Mouse (Mus musculus) hindbrain, embryonic 11.5 days (tissue): ENCODE measurements around the gene Mthfr. TPM values are rescaled to one million over a fixed set of nuclear protein-coding genes. Genes with fewer than 3 reads are reported as not detected.

Source experiments
- ATAC-seq: fragments of 200-750 bp; cut with Nextera tagmentation; 2 replicates; pipeline ENCODE4 v1.8.0; 2017; ENCODE audit warnings: mild to moderate bottlenecking, moderate TSS enrichment, moderate library complexity; ENCODE audit not compliant: low FRiP score
- DNase-seq: peaks from one replicate; pipeline ENCODE4 v3.0.0-alpha.2; 2015; ENCODE audit warnings: low spot score
- H3K27ac ChIP-seq: fragments of 300-500 bp; sonication (generic); 2 replicates; pipeline ENCODE4 v1.5.1; 2014; ENCODE audit warnings: mild to moderate bottlenecking, low read depth, low read length
- H3K27me3 ChIP-seq: fragments of 300-500 bp; sonication (generic); 2 replicates; pipeline ENCODE4 v1.6.1; 2014; ENCODE audit warnings: mild to moderate bottlenecking, low read length, moderate library complexity, mixed read lengths; ENCODE audit not compliant: control insufficient read depth, insufficient read depth
- H3K36me3 ChIP-seq: fragments of 300-500 bp; sonication (generic); 2 replicates; pipeline ENCODE4 v1.6.1; 2014; ENCODE audit warnings: mild to moderate bottlenecking, low read length, moderate library complexity, mixed read lengths; ENCODE audit not compliant: control insufficient read depth, insufficient read depth
- H3K4me1 ChIP-seq: fragments of 300-500 bp; sonication (generic); replicated peaks from 2 replicates; pipeline ENCODE4 v1.6.1; 2014; ENCODE audit warnings: low read length, mixed read lengths; ENCODE audit not compliant: control insufficient read depth, insufficient read depth
- H3K4me2 ChIP-seq: fragments of 300-500 bp; sonication (generic); replicated peaks from 2 replicates; pipeline ENCODE4 v1.6.1; 2014; ENCODE audit warnings: mild to moderate bottlenecking, low read depth, low read length
- H3K4me3 ChIP-seq: fragments of 300-500 bp; sonication (generic); 2 replicates; pipeline ENCODE4 v1.5.1; 2014; ENCODE audit warnings: low read depth, low read length
- H3K9ac ChIP-seq: fragments of 300-500 bp; sonication (generic); 2 replicates; pipeline ENCODE4 v1.6.1; 2014; ENCODE audit warnings: low read depth, low read length
- H3K9me3 ChIP-seq: fragments of 300-500 bp; sonication (generic); 2 replicates; pipeline ENCODE4 v1.6.1; 2016; ENCODE audit warnings: low read length; ENCODE audit not compliant: control insufficient read depth
- WGBS: fragments of 180-500 bp; shearing (Covaris S2); extraction: QIAGEN DNeasy Blood & Tissue Kit; methylation state at CpG from one replicate; pipeline ENCODE4 v1.1.7; 2014; 5-methylcytosine and 5-hydroxymethylcytosine counted together
- polyA plus RNA-seq: library from polyadenylated mRNA; unstranded; fragments of >200 nt; fragmentation: Nextera tagmentation; extraction: Ambion mirVana; gene quantifications from 2 replicates; pipeline ENCODE4 v1.2.1, GENCODE M21; 2014

The Mthfr gene
- polyA plus RNA-seq, 1 experiment from 2014 or later = 19.6 TPM

- H3K9ac ChIP-seq = no peak overlapping the region
- DNase-seq = no peak
- no peak overlapping the region for H3K4me3 ChIP-seq
- no peaks in the 10 kb centered on the region for H3K4me1 ChIP-seq
- 95% methylated on average over 21 of the region's 21 CpGs for WGBS
- no peak overlapping the region for H3K4me2 ChIP-seq
- no peaks in the 10 kb centered on the region for H3K27me3 ChIP-seq
- H3K27ac ChIP-seq = no peak overlapping the region
- no peak for ATAC-seq
- H3K9me3 ChIP-seq = no peaks in the 10 kb centered on the region
- H3K36me3 ChIP-seq = peaks cover 24% of the 10 kb centered on the region
Measured at GRCm38 (mm10) chr4:148054961-148055695, 16.3 kb downstream of the Mthfr start.

DNA sequence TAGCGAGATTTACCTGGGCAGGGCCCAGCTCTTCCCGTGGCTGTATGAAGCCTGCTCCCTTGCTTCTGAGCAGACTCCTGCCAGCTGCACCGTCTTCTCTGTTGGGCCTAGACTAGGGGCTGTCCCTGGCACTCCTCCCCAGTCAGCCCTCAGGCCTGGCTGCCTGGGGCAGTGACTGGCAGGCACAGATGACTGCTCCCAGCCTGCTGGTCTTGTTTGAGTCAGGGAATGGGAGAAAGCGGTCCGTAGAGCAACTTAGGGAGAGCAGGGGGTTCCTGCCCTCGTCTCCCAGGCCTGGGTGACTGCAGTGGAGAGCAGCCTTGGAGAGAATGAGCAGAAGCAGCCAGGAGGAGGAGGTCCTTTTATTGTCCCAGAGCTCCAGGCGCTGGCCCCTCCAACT is 17.4 kb downstream of the Mthfr start:
- 85% methylated on average over 7 of the region's 7 CpGs for WGBS
- no peak overlapping the region for H3K4me3 ChIP-seq
- no peaks in the 10 kb centered on the region for H3K27me3 ChIP-seq
- H3K36me3 ChIP-seq = peaks cover 24% of the 10 kb centered on the region
- ATAC-seq (no peak), DNase-seq (no peak)
- H3K4me2 ChIP-seq = no peak overlapping the region
- no peaks in the 10 kb centered on the region for H3K4me1 ChIP-seq
- no peak overlapping the region for H3K27ac ChIP-seq
- H3K9me3 ChIP-seq = no peaks in the 10 kb centered on the region
- no peak overlapping the region for H3K9ac ChIP-seq

- Histone ChIP-seq H3K4me3 (no peak overlapping the region), H3K4me2 (no peak overlapping the region), H3K9me3 (no peaks in the 10 kb centered on the region), H3K4me1 (no peaks in the 10 kb centered on the region), H3K27me3 (no peaks in the 10 kb centered on the region), H3K36me3 (peaks cover 24% of the 10 kb centered on the region), H3K27ac (no peak overlapping the region), H3K9ac (no peak overlapping the region)
- WGBS = 80% methylated on average over 4 of the region's 4 CpGs
- no peak for ATAC-seq
- no peak for DNase-seq
Measured at GRCm38 (mm10) chr4:148056801-148057200, 17.9 kb downstream of the Mthfr start.

DNA sequence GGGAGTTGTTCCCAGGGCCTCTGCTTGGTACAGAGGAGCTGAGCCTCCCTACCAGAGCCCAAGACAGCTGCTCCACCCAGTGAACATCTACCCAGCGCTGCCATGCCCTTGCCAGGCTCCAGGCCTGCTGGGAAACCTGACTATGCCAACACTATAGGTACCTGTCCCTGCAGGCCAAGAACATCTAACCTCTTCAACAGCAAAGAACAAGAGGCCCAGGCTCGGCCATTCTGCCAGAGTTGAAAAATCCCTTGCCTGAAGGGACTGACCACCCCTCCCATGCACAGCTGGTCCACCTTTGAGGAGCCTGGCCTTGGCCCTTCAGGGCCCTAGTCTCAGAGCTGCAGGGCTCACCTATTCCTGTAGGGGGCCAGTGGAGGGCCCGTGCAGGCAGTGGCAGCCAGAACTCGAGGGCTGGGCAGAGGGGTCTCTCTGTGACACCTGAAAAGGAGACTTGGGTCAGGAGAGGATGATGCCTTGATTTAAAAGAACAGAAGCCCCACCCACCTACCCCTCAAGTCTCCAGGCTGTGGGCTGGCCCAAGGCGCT is 18.9 kb downstream of the Mthfr start:
- no peak overlapping the region for H3K4me3 ChIP-seq
- ATAC-seq (no peak), DNase-seq (no peak)
- WGBS = 71% methylated on average over 5 of the region's 5 CpGs
- H3K4me1 ChIP-seq = no peaks in the 10 kb centered on the region
- no peaks in the 10 kb centered on the region for H3K9me3 ChIP-seq
- peaks cover 17% of the 10 kb centered on the region for H3K36me3 ChIP-seq
- no peaks in the 10 kb centered on the region for H3K27me3 ChIP-seq
- no peak overlapping the region for H3K9ac ChIP-seq
- no peak overlapping the region for H3K4me2 ChIP-seq
- no peak overlapping the region for H3K27ac ChIP-seq

GRCm38 (mm10) chr4:148058218-148058819 is 19.4 kb downstream of the Mthfr start:
- Histone ChIP-seq H3K9me3 (no peaks in the 10 kb centered on the region), H3K9ac (no peak overlapping the region), H3K4me2 (no peak overlapping the region), H3K4me3 (no peak overlapping the region), H3K27me3 (no peaks in the 10 kb centered on the region), H3K36me3 (peaks cover 17% of the 10 kb centered on the region), H3K4me1 (no peaks in the 10 kb centered on the region), H3K27ac (no peak overlapping the region)
- 87% methylated on average over 9 of the region's 9 CpGs for WGBS
- ATAC-seq (no peak), DNase-seq (no peak)

GRCm38 (mm10) chr4:148058993-148059392 is 20.1 kb downstream of the Mthfr start:
- Histone ChIP-seq H3K4me1 (no peaks in the 10 kb centered on the region), H3K9me3 (no peaks in the 10 kb centered on the region), H3K9ac (no peak overlapping the region), H3K4me2 (no peak overlapping the region), H3K36me3 (peaks cover 17% of the 10 kb centered on the region), H3K27ac (no peak overlapping the region), H3K27me3 (no peaks in the 10 kb centered on the region), H3K4me3 (no peak overlapping the region)
- no peak for DNase-seq
- no peak for ATAC-seq
- WGBS = 92% methylated on average over 6 of the region's 6 CpGs

DNA sequence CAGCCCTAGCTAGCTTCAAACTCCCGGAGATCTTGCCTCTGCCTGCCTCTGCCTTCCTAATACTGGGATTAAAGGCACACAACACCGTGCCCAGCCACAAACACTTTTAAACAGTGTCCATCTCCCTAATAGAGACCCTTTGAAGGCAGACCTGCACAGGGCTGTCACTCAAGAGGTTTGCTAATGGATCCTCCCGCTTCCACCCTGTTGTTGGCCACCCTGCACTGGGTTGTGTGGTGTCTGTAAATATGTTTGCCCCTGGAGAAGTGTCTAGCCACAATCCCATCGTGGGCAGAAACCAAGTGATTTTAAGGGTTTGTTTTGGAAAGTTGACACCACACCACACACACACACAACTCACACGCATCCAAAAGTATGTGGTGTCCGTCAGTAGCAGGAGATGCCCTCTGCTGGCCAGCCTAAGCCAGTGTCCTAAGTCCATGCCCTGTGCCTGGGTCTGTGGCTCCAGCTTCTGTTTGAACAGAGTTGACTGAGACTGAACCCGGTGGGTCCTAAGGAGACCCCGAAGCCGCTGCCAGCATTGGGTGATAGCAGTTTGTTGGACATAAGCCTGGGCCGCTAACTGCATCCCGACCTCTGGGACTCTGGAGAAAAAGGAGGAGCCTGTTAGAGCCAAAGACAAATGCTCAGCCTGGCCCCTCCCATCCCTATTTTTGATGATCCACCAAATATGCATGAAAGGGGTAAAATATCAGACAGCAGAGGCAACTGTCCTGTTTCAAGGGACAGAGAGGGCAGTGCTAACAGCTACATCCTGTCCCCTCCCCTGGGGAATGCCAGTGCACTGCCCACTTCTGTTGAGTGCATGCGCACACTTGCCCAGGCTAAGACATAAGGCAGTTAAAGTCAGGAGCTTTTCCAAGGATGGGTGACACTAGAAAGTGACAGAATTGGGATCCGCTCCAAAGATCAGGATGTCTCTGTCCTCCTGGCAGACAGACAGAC is 21.5 kb downstream of the Mthfr start:
- H3K4me1 ChIP-seq = no peaks in the 10 kb centered on the region
- H3K27ac ChIP-seq = no peak overlapping the region
- ATAC-seq (peak; percentile 46; the same call in 1 of the 2 replicates), DNase-seq (peak; percentile 51)
- H3K4me3 ChIP-seq = no peak overlapping the region
- H3K27me3 ChIP-seq = no peaks in the 10 kb centered on the region
- peaks cover 15% of the 10 kb centered on the region for H3K36me3 ChIP-seq
- H3K9me3 ChIP-seq = no peaks in the 10 kb centered on the region
- H3K4me2 ChIP-seq = no peak overlapping the region
- no peak overlapping the region for H3K9ac ChIP-seq
- 52% methylated on average over 13 of the region's 13 CpGs for WGBS

GRCm38 (mm10) chr4:148061086-148061480 is 22.2 kb downstream of the Mthfr start:
- Histone ChIP-seq H3K36me3 (peaks cover 8% of the 10 kb centered on the region; the same call in 1 of the 2 replicates), H3K9ac (no peak overlapping the region), H3K4me3 (no peak overlapping the region), H3K4me2 (no peak overlapping the region), H3K27ac (no peak overlapping the region), H3K4me1 (no peaks in the 10 kb centered on the region), H3K9me3 (no peaks in the 10 kb centered on the region), H3K27me3 (no peaks in the 10 kb centered on the region)
- 90% methylated on average over 9 of the region's 9 CpGs for WGBS
- DNase-seq (no peak), ATAC-seq (no peak)
